Mouse (Mus musculus): ENCODE measurements around the gene 4930550C14Rik.
A peak's percentile ranks its signal among the peaks of the same experiment; 100 is the strongest.

Gene 4930550C14Rik

DNA sequence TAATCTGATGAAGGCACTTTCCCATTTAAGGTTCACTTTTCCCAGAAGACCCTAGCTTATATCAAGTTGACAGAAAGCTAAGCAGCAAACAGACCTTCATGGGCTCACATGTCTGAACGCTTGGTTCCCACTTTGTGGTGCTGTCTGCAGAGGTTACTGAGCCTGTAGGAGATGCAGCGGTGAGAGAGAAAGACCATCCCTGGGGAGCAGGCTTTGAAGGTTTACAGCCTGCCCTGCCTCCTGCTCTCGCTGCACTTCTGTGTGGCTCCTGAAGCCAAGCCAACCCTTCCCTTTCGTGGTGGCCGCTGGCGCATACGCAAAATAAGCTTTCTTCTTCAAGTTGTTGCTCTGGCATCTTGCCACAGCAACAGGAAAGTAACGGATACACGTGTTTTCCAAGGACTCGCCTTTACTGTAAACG is at the start of gene 4930550C14Rik:
TSS of gene 4930550C14Rik (plus strand) at position 35 of the 421 bp plus-strand sequence.
- DNase-seq (ENCODE audit: low spot score) = peak; percentile 49

DNA sequence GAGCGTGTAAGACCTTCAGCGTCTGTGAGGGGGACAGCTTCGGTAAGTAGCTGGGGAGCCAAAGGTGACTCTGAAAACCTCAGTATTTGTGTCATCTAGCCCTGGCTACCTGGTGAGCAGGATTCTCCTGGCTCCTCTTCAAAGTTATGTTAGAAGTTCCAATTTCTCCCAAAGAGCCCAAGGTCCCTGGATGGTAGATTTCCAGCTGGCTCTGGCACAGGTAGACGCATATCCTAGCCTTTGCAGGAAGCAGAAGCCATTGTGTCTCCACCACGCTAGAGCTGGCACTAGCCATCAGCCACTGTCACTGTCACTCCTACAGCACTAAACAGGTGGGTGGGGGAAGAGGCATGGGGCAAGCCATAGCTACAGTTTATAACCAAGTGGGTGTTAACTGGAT is 49.0 kb upstream of the 4930550C14Rik start:
- DNase-seq (ENCODE audit: low spot score) = no peak

DNA sequence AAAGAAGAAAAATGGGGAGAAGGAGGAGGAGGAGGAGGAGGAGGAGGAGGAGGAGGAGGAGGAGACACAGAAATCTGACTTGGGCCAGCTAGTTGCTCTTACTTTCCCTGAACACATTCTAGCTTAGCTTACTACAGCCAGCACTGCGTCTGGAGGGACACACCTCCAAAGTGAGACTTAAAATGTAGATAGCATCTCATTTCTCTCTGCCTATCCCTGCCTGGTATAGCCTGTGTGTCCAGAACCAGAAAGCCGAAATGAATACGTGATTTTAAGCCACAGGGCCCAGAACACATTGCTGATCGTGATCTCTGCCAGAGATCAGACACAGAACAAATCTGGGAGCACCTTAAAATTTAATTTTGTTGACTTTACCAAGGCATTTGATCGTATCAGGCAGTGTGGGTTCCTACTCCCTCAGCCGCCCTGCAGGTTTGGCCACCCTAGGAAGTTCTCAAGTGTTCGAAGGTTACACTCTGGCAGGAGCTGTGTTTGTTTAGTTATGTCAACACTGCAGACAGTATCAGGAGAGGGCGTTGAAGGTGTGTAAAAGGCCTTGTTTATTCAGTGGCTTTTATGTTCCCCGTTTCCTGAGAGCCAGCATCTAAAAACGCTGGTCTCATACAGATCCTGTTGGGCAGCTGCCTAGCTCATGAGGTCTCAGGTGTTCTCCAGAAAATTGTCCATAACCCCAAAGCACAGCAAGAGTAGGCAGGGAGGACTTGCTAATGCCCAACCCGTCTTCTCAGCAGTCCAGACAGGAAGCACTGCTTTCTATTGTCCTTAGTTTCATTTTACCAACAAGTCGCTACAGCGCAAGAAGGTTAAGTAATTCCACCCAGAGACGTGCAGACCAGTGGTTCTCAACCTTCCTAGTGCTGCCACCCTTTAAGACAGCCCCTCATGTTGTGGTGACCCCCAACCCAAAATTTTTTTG is 45.6 kb upstream of the 4930550C14Rik start:
- DNase-seq (ENCODE audit: low spot score) = no peak

DNA sequence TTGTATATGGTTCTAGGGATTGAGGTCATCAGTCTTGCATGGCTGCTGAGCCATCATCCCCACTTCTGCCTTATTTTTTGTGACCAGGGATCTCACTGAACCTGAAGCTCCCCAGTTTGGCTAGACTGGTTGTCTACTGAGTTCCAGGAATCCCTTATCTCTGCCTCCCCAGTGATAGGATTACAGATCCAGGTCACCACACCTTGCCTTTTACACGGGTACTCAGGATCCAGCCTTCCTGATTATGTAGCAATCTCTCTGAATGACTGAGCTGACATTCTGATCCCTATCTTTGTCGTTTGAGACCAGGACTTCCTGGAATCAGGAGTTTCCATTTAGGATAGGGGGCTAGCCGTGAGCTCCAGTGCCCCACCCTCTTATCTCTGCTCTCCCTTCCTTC is 30.8 kb upstream of the 4930550C14Rik start:
- no peak for DNase-seq (ENCODE audit: low spot score)

DNA sequence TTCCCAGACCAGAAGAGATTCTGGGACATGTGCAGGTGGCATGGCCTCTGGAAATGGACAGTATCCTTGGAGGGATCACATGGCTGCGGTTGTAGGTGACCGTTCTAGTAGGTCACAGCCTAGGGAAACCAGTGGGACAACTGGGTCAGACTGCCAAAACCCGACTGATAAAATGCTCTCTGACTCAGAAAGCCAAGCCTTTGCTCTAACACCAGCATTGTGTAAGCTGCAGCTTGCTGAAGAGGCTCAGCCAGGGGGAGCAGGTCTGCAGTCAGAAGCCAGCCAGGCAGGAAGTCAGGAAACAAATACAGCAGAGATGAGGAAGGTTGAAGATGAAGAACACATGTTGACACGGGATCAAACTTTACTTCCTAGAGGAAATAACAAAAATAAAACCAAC is 26.2 kb upstream of the 4930550C14Rik start:
- DNase-seq (ENCODE audit: low spot score) = no peak

DNA sequence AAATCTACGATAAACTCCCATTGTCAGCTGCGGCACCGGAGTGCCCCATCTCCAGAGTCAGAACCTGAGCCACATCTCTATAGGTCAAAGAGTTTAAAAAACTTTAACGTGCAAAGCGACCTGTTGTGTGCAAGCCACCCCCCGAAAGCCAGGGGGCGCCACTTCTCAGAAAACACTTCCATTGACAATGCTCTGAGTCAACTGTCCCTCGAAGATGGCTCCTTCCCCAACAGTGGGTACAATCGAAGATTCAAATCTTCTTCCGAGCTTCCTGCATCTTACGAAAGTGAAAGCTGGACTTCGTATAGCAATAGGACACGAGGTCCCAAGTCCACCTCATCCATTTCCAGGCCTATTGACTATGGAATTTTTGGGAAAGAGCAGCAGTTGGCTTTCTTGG is 25.3 kb upstream of the 4930550C14Rik start:
- peak; percentile 40 for DNase-seq (ENCODE audit: low spot score)

DNA sequence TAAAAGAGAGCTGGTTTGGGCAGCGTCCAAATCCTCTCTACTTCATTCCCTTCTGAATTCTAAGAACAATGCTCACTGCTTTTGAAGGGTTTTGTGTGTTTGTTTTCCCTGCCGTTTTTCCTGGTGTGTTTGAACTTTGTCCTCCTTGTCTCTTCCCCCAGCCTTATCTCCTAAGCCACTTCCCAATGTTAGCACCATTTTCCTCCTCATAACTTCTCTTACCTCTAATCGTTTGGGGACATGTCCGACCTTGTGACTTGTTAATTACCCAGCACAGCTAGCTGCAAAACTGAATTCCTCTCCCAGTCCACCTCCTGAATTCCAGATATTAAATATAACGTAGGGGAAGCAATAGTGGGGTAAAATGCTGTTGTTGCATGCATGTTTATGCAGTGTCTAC is 24.5 kb upstream of the 4930550C14Rik start:
- DNase-seq (ENCODE audit: low spot score) = no peak

DNA sequence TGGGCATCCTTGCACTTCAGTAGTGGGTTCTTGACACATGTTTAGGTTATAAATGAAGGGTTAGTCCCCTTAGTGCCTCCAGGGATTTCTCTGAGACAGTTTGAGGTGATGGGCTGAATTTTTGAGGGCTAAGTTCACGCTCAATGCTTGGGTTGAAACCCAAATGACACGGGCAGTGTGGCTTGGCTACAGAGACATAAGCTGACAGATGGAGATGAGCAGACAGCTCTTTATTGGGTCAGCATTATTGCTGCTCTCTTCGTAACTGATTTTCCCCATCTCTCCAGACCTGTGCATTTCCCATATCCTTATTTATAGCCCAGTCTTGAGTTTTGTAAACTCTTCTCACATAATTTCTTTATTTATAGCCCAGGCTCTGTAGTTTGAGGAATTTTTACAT is 24.0 kb upstream of the 4930550C14Rik start:
- no peak for DNase-seq (ENCODE audit: low spot score)

DNA sequence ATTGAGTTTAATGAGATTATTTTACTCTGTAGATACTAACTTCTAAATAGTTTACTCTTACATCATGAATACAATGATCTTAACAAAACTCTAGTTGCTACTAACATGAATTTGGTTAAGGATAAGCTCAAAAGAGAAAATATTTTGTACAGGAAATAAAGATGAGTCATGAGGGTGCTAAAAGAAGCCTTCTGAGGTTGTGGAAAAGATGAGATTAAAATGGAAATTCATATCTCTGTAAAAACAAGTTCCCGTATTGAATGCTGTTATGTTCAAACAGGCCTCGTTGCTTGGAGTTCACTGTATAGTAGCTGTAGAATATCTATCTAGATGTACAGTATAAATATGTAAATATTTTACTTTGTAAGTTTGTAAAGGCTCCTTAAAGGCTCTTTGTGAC is 21.5 kb upstream of the 4930550C14Rik start:
- DNase-seq (ENCODE audit: low spot score) = no peak

DNA sequence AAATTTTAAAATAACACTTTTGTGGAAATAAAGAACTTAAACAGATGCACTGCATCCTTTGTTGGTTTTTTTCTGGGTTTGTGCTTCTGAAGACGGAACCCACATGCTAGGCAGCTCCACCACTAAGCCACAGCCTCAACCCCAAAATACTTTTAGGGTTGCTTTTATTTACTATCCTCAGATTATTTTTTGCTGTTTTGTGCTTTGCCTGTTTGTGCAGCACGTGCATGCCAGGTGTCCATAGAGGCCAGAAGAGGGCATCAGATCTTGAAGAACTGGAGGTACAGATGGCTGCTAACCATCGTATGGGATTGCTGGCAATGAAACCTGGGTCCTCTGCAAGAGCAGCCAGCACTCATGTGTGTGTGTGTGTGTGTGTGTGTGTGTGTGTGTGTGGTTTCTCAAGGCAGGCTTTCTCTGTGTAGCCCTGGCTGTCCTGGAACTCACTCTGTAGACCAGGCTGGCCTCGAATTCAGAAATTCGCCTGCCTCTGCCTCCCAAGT is 21.0 kb upstream of the 4930550C14Rik start:
- DNase-seq (ENCODE audit: low spot score) = no peak

DNA sequence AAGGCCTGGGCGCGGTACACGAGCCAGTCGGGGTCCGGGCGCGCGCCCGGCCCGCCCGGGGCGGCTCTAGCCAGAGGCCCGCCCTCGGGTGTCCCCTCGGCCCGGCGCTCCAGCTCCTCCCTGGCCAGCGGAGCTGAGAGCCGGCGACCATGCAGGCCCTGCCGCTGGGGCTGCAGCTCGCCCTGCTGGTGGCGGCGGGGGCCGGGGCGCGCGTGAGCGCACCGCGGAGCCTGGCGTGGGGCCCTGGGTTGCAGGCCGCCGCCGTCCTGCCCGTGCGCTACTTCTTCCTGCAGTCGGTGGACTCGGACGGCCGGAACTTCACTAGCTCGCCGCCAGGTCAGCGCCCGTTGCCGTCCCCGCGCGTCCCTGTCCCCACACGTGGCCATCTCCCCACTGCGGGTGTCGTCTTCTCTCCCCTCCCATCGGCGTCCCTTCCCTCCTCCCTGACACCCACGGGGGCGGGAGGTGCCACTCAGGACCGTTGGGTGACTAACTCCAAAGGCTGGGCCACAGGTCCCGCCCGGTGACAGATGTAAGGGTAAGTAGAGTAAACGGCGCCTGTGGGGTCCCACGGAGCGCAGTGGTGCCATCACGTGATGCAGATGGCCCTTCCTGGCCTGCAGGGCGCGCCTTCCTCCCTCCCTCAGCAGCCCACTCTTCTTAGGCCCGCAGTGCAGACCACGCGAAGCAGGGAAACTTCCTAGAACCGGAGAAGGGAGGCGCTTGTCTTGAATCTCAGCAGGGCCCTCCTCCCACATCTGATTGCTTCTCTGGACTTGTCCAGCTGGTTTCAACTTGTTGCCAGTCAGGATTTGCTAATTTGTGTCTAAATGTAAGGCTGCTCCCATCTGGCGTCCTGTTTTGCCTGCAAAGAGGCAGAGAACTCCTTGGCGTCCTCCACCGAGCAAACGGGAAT is 17.9 kb upstream of the 4930550C14Rik start, which contains the start of gene Kdelc2:
TSS of gene Kdelc2 (plus strand) at position 75 of the 916 bp plus-strand sequence.
- peak; percentile 89 for DNase-seq (ENCODE audit: low spot score)

DNA sequence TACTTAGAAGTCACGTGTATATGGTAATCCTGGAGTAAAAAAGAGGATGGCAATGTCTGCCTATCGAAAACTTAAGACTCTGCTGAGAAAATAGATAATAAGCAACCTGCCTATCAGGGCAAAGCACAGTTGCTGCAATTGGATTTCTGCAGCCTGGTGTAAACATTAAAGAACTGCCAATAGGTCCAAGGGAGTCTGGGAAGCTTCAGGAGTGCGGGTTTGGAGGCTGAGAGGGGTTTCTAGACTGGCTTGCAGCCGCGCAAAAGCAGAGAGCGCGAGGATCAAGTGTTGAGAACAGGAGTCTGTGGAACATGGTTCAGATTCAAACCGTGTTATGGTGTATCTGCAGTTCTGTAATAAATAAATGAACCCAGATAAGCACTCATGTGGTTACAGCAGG is 17.3 kb upstream of the 4930550C14Rik start:
- no peak for DNase-seq (ENCODE audit: low spot score)

DNA sequence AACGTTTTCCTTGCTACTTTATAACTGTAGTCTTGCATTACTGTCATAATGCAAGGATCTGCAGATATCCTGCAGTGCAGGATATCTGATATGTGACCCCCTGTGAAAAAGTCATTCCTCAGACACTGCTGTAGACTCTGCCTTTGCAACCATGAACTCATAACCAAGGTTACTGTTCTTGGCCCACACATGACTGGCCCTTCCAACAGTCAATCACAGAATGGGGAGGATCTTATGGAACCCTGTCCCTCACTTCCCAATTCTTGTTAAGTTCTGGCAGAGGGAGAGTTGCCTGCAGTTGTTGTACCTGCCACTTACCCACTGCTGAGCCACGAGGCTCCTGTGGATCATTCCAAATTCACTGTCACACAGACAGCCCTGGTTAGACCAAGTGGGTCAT is 14.7 kb upstream of the 4930550C14Rik start:
- no peak for DNase-seq (ENCODE audit: low spot score)

DNA sequence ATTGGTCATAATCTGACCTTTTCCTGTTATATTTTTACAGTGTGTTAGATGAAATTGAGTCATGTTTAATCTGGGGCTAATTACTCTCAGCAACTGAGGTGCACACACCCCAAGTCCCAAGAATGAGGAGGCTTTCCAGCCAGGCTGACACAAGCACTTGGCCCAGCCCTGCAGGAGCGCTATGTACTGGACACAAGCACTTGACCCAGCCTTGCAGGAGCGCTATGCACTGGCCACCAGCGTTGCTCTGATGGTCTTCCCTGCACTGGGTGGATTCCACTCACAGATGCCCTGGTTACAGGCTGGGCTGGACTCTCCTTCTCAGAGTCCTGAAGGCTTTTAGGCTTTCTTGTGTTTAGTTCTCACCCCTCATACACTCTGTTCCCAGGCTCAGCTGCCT is 13.0 kb upstream of the 4930550C14Rik start:
- no peak for DNase-seq (ENCODE audit: low spot score)

DNA sequence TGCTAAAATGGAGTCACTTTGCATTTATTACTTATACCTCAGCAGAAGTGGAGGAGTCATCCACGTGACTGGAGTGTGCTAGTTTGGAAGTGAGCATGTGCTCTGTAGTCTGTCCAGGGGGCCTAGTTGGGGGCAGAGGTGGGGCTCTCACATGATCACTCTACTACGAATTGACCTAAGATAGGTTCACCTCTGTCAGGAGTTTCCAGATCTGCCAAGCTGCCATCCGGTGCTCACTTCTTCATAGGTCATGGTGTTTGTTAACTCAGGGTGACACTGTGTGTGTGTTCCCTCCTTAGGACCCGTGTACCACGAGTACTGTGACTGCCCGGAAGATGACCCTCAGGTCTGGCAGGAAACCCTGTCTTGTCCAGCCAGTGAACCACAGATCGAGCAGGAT is 12.0 kb upstream of the 4930550C14Rik start:
- no peak for DNase-seq (ENCODE audit: low spot score)

DNA sequence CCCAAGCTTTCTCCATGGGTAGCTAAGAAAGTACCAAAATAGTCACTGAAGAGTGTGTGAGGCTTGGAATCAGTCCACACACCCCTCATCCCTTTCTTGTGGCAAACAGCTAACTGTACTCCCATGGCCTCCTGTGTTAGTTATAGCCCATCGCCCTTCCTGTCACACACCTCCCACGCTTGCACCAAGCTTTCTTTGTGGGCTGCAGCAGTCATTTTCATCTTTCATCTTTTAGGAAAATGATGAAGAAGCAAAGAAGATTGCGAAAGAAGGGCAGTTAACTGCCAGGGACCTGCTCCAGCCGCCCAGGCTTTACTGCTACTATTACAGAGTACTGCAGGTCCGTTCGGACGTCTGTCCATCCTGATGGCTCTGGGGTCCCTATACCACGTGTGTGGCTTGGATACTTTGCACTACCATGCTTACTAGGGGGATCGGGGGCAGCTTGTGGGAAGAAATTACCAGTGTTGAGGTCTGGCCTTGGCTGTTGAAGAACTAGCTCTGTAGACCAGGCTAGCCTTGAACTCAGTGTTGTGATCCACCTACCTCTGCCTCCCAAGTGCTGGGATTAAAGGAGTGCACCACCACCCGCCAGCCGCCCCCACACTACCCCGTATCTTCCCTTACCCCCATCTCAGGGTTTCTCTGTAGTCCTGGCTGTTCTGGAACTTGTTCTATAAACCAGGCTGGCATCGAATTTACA is 4.3 kb upstream of the 4930550C14Rik start:
- DNase-seq (ENCODE audit: low spot score) = no peak

DNA sequence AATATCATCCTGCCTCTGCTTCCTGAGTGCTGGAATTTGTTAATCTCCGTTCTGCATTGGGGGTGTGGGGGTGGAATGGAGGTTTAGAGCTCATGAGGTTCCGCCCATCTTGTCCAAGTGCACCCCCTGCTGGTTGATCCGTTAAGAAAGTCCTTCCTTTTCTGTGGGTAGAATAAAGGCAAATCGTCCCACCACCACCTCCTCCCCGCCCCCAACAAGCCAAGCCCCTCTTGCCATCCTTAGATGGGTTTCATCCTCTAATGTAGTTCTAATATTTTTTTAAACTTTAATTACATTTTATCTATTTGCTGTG is 3.8 kb upstream of the 4930550C14Rik start:
- DNase-seq (ENCODE audit: low spot score) = no peak

DNA sequence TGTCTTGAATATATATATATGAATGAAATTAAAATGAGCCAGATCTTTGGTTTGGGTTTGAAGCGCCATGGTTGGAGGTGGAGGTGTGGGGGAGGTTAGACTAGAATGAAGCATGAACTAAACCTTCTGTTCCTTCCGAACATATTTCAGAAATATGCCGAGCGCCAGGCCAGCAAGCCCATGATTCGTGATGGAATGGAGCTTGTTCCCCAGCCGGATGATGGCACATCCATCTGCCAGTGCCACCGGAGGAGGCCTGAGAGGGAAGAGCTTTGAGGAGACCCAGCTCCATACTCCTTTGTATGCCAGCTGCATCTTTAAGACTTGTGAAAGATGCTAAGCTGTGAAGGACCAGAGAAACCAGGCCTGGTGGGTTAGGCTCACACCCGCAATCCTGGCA is 2.6 kb upstream of the 4930550C14Rik start:
- no peak for DNase-seq (ENCODE audit: low spot score)

DNA sequence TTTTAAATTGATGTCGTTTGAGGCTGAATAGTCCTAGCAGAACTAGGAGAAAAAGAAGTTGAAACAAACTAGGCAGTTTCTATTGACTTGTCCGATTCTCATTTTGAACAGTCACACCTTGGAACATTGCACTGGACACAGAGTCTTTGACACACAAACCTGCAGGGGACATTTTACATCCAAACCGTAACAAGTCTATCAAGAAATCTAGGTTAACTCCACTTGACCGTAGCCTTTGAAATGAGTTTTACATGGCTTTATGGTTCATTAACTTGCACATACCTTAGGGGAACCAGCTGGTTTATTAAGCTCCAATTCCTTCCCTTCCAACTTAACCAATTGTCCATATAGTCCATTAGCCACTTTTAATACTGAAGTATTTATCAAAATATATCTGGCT is 1.4 kb upstream of the 4930550C14Rik start:
- DNase-seq (ENCODE audit: low spot score) = no peak

DNA sequence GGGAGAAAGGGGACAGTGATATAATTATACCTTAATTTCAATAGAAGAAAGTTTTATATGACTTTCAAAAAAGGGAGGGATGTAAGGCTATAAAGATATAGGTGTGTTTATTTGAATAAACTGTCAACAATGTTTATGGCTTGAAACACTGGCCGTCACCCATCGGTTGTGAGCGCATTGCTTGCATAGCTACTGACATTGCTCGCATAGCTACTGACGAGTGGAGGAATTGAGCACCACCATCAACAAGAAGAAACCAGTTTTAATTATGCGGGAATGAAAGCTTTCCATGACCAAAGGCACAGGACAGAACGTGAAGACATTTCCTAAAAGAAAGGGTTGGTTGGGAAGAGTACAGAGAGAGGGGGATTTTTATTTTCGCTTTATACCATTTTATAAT is 979 bp upstream of the 4930550C14Rik start:
- no peak for DNase-seq (ENCODE audit: low spot score)

DNA sequence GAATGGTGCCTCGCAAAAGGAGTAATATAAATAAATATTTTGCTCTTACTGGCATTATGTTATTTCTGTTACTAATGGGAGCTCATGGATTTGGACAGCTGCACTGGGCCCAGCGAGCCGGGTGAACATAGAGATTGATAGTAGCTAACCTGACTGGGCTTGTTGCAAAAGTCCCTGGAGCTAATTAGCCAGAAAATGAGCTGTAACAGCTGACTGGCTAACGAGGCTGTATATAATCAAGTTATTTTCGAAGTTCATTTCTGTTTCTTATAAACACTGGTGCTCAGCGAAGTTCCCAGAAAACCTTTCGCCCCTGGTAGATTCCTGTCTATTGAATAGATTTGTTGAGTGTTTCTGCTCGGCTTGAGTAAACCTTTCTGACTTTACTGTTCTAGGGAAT is 866 bp downstream of the 4930550C14Rik start:
- no peak for DNase-seq (ENCODE audit: low spot score)
